Mouse (Mus musculus) E14TG2a.4 (cell line): ENCODE measurements around the gene Fermt1.

Experiments
- H3K27me3 ChIP-seq: 2 replicates; pipeline ENCODE4 v1.6.1; 2014; ENCODE audit warnings: low read length, control low read depth; ENCODE audit not compliant: insufficient read depth
- H3K36me3 ChIP-seq: 2 replicates; pipeline ENCODE4 v1.6.1; 2014; ENCODE audit warnings: low read length, control low read depth; ENCODE audit not compliant: insufficient read depth
- H3K4me1 ChIP-seq: replicated peaks from 2 replicates; pipeline ENCODE4 v1.6.1; 2014; ENCODE audit warnings: low read depth, low read length, control low read depth
- H3K4me3 ChIP-seq: replicated peaks from 2 replicates; pipeline ENCODE4 v1.5.1; 2014; ENCODE audit warnings: mild to moderate bottlenecking, low read length
- H3K9me3 ChIP-seq: 2 replicates; pipeline ENCODE4 v1.6.1; 2014; ENCODE audit warnings: low read length, control low read depth
- CTCF ChIP-seq: conservative IDR thresholded peaks from 2 replicates; pipeline ENCODE4 v1.5.1; 2014; ENCODE audit warnings: low read length
- NANOG ChIP-seq: IDR thresholded peaks from 2 replicates; pipeline ENCODE4 v1.6.1; 2014; ENCODE audit warnings: borderline replicate concordance, low read length, mixed read lengths
- POU5F1 ChIP-seq: IDR thresholded peaks from 2 replicates; pipeline ENCODE4 v1.6.1; 2014; ENCODE audit warnings: low read length, borderline replicate concordance

The Fermt1 gene

DNA sequence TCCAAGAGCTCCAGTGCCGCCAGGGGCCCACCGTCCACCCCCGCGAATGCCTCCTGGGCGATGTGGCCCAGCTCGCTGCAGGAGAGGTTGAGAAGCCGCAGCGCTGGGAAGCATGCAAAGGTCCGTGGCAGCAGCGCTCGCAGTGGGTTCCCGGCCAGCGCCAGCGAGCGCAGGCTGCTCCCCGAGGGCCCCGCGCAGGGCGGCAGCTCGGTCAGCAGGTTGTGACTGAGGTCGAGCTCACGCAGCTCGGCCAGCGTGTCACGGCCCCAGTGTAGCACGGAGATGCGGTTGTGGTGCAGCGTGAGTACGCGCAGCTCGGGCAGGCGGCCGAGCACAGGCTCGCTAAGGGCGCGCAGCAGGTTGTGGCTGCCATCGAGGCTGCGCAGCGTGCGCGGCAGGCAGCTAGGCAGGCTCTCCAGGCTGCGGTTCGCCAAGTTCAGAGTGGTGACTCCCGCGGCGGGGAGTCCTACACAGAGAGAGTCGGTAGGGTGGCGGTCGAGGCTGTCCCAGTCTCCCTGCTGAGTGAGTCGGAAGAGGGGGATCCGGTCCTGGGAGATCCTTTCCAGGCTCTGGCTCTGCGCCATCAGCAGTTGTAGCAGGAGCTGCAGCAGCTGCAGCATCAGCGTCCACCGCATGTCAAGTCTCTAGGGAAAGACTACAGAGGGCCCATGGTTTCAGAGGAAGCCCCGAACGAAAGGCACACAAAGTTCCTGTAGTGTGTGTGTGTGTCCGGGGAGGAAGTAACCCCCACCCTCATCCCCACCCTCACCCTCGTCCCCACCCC lies 66.3 kb downstream of the Fermt1 start:
- Histone ChIP-seq H3K27me3 (peaks cover 34% of the 10 kb centered on the region), H3K4me3 (peak overlapping the region; percentile 83), H3K36me3 (peaks cover 32% of the 10 kb centered on the region), H3K4me1 (peaks cover 53% of the 10 kb centered on the region), H3K9me3 (no peaks in the 10 kb centered on the region; the same call in 1 of the 2 replicates)
- TF ChIP-seq CTCF (no peak), POU5F1 (no peak), NANOG (no peak)

DNA sequence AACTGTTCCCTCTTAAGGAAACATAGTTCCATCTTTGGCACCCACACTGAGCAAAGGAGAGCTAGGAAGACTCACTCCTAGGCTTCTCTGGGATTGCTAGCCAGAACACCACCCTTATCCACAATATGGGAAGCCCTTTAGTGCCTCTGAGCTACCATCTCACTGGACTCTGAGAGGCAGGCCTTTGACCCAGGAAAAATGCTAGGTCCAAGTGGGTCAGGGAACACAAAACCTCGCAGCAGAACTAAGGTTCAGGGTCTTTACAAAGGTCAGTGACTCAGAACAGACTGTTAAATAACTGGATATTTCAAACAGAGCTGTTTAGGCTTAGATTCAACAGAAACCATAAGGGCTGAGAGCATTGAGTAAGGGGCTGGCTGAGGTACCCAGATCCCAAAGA lies 68.7 kb downstream of the Fermt1 start:
- Histone ChIP-seq H3K4me3 (no peak overlapping the region), H3K27me3 (peaks cover 34% of the 10 kb centered on the region), H3K36me3 (peaks cover 32% of the 10 kb centered on the region), H3K4me1 (peaks cover 54% of the 10 kb centered on the region), H3K9me3 (no peaks in the 10 kb centered on the region; the same call in 1 of the 2 replicates)
- TF ChIP-seq CTCF (no peak), POU5F1 (no peak), NANOG (no peak)

DNA sequence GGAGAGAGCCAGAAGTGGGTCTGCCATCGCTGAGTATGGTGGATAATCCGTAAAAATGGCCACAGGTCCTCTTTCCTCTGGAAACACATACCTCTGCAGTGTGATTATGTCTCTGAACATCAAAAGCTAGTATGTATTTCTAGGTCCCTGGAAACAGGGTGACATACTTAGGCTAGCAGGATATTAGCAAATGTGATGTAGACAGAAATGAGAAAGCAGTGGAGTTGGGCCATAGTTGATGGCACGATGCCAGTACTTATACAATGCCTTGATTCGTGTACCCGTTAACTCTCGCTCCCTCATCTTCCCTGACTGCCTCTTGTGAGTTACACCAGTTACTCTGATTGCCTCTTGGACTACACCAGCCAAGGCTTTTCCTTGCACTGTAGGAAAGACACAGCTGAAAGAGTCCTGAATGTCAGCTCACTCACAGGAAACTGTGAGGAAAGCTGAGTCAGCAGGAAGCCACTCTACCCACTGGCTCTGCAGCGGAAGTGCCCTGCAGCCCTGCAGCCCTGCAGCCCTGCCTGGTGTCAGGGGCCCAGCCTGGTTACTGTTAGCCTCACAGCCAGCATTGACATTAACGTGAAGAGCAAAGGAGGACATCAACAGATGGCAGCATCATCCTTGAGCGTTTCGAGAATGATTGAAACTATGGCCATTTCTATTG lies 71.9 kb downstream of the Fermt1 start:
- H3K4me1 ChIP-seq: peaks cover 38% of the 10 kb centered on the region
- no peak overlapping the region for H3K4me3 ChIP-seq
- H3K36me3 ChIP-seq: peaks cover 63% of the 10 kb centered on the region
- H3K9me3 ChIP-seq: no peaks in the 10 kb centered on the region; the same call in 1 of the 2 replicates
- TF ChIP-seq CTCF (no peak), POU5F1 (no peak), NANOG (no peak)
- peaks cover 28% of the 10 kb centered on the region for H3K27me3 ChIP-seq

DNA sequence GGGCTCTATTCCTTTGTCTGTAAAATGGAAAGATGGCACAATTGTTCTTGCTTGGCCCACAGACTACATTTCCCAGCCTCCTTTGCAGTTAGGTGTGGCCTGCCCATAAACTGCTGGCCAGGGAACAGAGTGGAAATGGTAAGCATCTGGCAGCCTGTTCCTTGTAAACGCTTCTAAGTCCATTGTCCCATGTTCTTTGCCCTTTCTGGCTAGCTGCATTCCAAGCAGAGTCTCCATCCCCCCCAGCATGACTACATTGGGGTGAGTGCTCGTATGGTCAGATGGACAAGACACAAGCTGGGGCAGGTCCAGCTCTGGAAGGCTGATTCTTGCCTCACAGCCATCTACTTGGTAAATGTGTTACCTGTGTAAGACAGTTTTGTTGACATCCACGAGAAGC lies 74.0 kb downstream of the Fermt1 start:
- TF ChIP-seq POU5F1: no peak
- TF ChIP-seq NANOG: no peak
- no peak for TF ChIP-seq CTCF

DNA sequence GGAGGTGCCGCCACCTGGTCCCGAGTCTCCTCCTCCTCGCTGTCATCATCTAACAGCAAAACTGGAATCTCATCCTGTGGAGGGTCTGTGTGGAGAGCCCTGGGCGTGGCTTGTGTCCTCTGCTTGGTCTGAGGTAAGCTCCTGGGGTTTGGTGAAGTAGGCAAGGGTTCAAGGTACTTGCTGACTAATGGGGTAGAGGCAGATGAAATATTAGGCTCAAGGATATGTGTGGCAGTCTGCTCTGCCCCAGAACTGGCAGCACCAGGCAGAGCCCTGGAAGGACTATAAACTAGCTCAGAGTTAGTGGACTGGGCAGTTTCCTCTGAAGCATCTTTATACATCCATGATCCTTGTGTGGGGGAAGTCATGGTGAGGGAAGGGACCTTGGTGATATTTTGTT lies 75.4 kb downstream of the Fermt1 start:
- no peak overlapping the region for H3K4me3 ChIP-seq

More for the DNA sequence above, 74.0 kb downstream of the Fermt1 start:
- peaks cover 61% of the 10 kb centered on the region for H3K36me3 ChIP-seq
- H3K4me1 ChIP-seq: peaks cover 28% of the 10 kb centered on the region
- no peak overlapping the region for H3K4me3 ChIP-seq
- peaks cover 6% of the 10 kb centered on the region for H3K27me3 ChIP-seq
- no peaks in the 10 kb centered on the region; the same call in 1 of the 2 replicates for H3K9me3 ChIP-seq

DNA sequence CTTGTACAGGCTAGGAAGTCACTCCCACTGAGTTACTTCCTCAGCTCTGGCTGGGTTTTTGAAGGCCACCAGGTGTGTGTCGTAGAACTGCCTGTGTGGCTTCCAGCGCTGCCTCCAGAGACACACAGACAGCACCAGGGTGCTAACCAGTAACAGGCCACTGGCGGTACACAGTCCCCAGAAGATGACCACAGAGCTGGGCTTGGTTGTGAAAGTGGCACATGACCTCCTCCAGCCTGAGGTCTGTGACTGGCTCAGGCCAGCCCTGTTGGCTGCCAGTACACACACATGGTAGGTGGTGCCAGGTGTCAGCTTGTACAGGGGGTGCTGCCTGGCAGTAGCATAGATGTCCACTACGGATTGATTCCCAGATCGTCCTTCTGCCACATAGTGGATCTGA lies 76.0 kb downstream of the Fermt1 start:
- Histone ChIP-seq H3K4me3 (no peak overlapping the region), H3K4me1 (peaks cover 20% of the 10 kb centered on the region), H3K27me3 (no peaks in the 10 kb centered on the region), H3K36me3 (peaks cover 52% of the 10 kb centered on the region), H3K9me3 (no peaks in the 10 kb centered on the region)
- TF ChIP-seq CTCF (no peak), NANOG (no peak), POU5F1 (no peak)

More for the DNA sequence above, 75.4 kb downstream of the Fermt1 start:
- no peaks in the 10 kb centered on the region; the same call in 1 of the 2 replicates for H3K9me3 ChIP-seq
- peaks cover 23% of the 10 kb centered on the region for H3K4me1 ChIP-seq
- no peaks in the 10 kb centered on the region for H3K27me3 ChIP-seq
- TF ChIP-seq NANOG: no peak
- peaks cover 55% of the 10 kb centered on the region for H3K36me3 ChIP-seq

DNA sequence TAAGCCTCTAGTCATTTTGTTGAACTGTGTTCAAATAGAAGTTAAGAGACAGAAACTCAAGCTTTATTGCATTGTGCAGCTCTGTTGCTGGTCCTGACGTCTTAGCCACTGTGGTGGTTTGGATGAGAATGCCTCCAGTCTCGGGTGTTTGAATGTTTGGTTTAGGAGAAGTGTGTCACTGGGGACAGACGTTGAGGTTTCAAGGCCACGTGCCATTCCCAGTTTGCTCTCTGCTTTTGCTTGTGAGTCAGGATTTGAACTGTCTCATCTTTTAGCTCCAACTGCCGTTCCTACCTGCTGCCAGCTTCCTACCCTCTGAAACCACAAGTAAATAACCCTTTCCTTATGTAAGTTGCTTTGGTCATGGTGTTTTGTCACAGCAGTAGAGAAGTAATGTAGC lies 78.2 kb downstream of the Fermt1 start:
- peaks cover 12% of the 10 kb centered on the region; the same call in 1 of the 2 replicates for H3K4me1 ChIP-seq
- H3K36me3 ChIP-seq: peaks cover 60% of the 10 kb centered on the region
- H3K4me3 ChIP-seq: no peak overlapping the region
- TF ChIP-seq CTCF: no peak
- no peak for TF ChIP-seq POU5F1
- no peak for TF ChIP-seq NANOG
- no peaks in the 10 kb centered on the region for H3K9me3 ChIP-seq
- H3K27me3 ChIP-seq: no peaks in the 10 kb centered on the region

DNA sequence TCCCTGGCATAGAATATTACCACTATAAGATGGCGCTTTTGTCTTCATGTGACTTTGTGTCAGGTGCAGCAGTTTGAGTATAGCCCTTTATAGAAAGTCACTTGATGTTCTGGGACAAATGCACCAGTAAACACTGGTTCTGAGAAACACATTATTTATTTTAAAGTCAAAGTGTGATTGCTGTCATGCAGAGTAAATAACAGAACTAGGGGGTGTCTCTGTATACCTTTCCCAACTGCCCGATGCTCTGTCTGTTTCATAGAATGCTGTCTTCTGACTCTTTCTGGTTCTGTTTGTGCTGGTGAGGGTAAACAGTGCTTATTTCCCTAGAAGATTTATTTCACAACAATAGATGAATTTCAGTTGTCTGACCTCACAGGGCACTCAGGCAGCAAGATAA lies 82.4 kb downstream of the Fermt1 start:
- H3K4me3 ChIP-seq: no peak overlapping the region
- H3K36me3 ChIP-seq: peaks cover 27% of the 10 kb centered on the region
- TF ChIP-seq POU5F1: no peak
- TF ChIP-seq NANOG: no peak
- no peak for TF ChIP-seq CTCF

DNA sequence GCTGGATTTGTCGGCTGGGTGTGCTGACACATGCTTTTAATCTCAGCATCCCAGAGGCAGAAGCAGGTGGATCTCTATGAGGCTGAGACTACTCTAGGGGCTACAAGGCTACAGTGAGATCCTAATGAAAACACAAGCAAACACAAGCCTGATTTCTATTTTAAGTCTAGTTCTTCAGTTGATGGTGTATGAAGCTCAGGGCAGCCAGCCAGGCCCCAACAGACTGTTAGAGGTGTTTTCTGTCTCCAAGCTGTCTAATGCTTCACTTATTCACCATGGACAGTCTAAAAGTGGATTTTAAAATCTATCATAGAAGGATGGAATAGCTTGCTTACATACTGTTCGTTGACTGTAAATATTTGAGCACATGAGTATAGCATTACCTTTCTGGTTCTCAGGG lies 84.2 kb downstream of the Fermt1 start:
- Histone ChIP-seq H3K4me3 (no peak overlapping the region), H3K9me3 (no peaks in the 10 kb centered on the region), H3K27me3 (no peaks in the 10 kb centered on the region), H3K36me3 (peaks cover 19% of the 10 kb centered on the region), H3K4me1 (peaks cover 2% of the 10 kb centered on the region; the same call in 1 of the 2 replicates)
- TF ChIP-seq POU5F1: no peak
- TF ChIP-seq NANOG: no peak

More for the DNA sequence above, 82.4 kb downstream of the Fermt1 start:
- Histone ChIP-seq H3K27me3 (no peaks in the 10 kb centered on the region), H3K9me3 (no peaks in the 10 kb centered on the region), H3K4me1 (no peaks in the 10 kb centered on the region)
